Mouse (Mus musculus) urinary bladder, postnatal 25 days (tissue): ENCODE data around the gene Mesp1.

Experiments used
- DNase-seq: peaks from one replicate; pipeline ENCODE4 v3.0.0; 2022; ENCODE audit warnings: low spot score

Mesp1 gene

GRCm38 (mm10) chr7:79742277-79742658 is 51.3 kb downstream of the Mesp1 start:
- DNase-seq: no peak
